Mouse (Mus musculus): ENCODE measurements at regions not wholly inside any gene's neighbourhood (a gene's known extent, or its start where the extent isn't known, plus 50 kb on each side); places are given as distances from the start of the nearest gene placed in this dataset.

DNA sequence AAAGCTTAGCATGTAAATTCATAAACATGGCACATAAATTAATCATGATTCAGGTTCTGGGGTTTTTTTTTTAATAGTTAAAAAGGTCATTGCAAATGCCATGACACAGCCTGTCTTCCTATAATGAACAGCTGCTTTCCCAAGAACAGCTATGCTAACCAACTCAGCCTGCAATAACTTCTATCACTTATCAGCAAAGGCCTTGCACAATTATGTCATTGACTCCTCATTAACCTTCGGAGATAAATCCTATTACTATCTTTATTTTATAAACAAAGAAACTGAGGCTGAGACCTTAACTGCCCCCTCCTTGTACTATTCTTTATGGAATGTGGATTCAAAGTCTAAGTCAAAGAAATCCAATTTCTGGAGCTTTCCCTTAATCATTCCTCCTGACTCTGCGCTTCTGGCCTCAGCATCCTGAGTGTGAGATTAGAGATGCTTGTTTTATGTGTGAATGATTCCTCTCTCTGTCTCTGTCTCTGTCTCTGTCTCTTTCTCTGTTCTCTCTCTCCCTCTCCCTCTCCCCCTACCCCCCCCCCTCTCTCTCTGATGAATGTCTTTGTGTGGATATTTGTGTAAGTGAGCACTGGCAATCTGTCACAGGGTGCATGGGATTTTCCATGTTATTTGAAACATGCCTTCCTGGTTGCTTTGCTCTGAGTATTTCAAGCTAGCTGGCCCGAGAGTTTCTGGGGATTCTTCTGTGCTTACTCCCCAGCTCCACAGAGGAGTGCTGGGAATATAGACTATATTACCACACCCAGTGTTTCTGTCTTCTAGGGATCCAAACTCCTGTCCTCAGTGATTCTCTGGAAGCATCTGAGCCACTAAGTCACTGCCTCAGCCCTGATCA lies 243.1 kb upstream of the Il12b start:
- DNase-seq: no peak

DNA sequence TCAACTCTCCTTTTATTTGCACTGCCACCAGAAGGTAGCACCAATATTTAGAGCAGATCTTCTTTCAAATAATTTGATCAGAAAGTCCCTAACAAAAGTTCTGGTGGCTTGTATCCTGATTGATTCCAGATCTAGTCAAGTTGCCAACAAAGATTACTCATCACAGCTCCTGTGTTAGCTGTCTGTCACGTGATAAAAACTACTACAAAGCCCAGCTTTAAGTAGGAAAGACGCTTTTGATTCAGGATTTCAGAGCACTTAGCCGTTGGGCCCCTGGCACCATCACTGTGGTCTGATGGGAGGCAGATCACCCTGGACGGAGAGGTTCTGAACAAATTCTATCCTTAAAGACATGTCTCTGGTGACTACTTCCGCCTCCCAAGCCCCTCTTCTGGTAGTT lies 241.6 kb upstream of the Il12b start:
- no peak for DNase-seq

DNA sequence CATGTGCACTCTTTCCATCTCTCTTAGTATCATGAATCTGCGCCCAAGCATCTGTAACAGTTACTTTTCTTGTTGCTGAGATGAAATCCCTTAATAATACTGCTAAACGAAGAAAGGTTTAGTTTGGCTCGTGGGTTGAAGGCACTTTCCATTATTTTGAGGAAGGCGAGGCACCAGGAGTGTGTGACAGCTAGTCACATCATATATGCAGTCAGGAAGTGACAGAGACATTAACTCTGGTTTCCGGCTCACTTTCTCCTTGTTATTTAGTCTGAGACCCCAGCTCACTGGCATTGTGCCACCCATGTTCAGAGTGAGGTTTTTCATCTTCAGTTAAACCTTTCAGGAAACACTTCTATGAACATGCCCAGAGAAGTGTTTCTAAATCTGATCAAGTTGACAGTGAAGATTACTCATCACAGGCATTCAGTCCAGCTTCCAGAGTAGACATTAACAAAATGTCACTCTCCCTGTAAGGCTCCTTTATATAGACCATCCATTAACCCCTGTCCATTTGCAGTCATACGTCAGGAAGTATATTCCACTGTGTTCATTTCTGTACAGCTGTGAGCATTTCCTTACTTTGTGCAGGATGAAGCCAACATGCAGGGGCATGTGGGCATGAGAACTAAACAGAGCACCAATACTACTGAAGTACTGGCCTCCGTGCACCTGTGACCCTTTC lies 238.0 kb upstream of the Il12b start:
- DNase-seq: no peak

DNA sequence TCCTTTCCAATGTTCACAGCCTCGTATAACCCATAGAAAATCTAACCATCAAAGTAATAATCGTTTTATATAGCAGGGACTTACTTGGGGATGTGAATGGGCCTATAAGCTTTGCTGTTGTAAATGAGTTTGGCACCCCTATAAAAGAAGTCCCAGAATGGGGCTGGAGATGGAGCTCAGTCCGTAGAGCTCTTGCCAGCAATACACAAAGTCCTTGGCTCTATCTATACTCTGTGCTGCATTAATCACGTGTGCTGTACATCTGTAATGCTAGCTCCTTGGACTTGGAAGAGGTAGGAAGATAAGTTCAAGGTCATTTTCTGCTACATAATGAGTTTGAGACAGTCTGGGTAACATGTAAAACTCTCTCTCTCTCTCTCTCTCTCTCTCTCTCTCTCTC lies 236.8 kb upstream of the Il12b start:
- no peak for DNase-seq

DNA sequence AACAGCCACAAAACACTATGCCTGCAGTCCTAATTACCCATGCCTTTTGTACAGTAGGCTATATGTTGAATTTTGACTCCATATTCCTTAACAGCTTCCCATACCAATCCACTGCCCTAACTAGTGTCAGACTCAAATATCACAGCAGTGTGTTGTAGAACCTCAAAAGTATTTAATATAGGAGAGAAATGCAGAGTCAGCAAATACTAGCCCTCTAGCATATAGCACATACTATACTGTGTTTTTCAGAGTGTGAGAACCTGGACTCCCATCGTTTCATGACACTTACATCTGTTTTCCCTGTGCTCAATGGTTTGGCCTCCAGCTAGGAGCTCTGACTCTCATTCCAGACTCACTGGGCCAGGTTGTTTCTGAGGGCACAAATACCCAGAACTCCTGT lies 236.1 kb upstream of the Il12b start:
- no peak for DNase-seq

DNA sequence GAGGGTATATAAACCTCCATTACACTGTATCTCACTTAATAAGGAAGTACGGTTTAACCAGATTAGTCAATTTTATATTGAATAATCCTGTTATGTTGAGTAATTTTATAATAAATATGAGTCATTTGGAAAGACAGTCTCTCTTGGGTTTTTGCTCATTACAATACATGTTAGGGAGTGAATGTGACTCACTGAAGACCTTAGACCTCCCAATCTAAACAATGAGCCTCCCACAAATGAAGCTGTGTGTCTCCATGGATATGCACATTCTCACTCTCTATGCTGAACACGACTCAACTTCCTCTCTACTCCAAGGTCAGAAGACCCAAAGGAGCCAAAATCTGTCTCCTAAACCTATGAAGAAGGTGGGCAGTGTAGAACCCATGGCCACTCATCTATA lies 235.7 kb upstream of the Il12b start:
- no peak for DNase-seq

DNA sequence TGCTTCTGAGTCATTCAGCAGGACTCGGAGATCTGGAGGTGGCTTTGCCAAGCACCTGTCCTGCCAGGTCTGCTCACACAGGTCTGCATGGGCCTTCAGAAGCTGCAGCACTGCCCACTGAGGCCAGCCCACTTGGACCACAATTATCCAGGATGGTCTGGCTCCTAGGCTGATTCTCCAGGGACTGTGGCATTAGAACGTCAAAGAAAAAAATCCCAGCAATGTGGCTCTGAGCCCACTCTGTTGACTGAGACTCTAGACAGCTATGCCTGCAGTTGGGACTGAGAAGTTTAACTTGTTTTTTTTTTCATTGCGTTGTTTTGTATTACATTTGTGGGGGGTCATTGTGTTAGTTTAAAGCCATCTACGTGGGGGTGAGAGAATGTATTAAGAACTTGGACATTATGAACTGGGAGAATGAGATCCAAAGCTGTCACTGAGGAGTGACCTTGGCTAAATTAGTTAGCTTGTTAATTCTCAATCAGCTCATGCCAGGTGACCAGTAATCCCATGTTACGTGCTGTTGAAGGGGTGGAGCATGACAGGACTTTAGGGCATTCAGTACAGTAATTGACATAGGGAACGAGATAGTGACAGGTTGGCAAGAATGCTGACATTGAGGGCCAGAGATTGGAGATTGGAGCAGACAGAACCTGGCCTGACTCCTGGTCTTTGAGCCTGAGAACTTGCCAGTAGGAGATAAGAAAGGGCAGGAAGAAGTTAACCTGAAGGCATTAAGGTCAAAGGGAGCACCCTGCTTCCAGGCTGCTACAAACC lies 232.0 kb upstream of the Il12b start:
- no peak for DNase-seq

DNA sequence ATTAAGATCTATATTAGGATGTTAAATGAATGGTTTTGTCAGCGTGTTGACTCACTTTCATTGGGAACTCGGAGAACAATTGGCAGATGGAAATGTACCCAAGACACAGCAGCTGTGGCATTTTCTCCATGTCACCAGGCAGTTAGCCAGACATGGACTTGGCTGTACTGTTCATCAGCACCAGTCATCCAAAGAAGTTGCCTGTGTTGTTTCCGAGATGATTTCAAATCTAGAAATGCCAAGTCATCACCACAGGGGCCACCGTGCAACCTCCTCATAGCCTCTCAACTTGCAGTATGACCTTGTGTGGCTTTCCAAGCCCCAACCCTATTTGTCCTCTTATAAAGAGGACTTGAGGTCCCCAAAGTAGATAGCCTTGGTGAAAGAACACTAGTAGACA lies 227.4 kb upstream of the Il12b start:
- no peak for DNase-seq

DNA sequence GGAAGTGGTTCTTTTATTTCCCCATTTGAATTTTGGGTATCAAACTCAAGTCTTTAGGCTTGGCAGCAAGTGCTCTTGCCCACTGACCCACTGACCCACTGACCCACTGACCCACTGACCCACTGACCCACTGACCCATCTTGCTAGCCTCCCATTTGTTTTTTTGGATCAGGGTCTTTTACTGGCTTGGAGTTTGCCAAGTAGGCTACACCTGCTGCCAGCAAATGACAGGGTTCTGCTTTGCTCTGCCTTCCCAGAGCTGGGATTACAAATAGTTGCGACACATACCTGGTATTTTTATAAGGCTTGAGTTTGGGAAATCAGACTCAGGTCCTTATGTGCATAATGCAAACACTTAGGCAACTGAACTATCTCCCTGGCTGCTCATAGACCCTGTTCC lies 226.7 kb upstream of the Il12b start:
- DNase-seq: peak; percentile 40

DNA sequence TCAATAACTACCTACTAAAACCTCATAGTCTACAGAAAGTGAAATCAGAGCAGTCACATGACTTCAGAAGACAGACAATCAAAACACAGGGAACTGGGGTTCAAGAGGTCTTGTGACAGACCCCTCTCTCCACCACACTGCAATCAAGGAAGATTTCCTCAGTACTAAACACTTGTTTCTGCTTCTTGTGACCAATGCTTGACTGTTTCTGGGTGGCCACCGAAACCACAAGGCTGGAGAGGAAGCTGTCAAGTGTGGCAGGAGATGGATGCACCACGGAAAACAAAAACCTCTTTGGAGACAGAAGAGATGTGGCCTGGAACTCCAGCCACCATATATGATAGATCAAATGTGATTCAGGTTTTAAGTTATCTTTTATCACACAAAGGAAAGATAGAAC lies 225.3 kb upstream of the Il12b start:
- no peak for DNase-seq

DNA sequence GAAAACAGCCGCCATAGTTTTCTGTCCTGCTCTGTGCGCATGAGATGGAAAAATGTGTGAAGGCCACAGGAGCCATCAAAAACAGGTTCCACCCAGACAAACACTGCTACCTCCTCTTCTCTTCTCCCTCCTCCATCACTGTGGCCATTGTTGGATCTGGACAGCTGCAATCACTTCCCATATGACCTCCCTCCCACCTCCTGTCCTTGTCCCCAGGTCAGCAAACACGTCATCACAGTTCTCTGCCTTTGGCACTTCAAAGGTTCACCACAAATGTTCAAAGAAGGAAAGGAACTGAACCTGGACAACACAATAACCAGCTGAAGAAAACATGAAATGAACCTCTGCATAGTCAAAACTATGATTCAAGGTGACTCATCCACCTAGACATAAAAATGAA lies 220.2 kb upstream of the Il12b start:
- DNase-seq: peak; percentile 56

DNA sequence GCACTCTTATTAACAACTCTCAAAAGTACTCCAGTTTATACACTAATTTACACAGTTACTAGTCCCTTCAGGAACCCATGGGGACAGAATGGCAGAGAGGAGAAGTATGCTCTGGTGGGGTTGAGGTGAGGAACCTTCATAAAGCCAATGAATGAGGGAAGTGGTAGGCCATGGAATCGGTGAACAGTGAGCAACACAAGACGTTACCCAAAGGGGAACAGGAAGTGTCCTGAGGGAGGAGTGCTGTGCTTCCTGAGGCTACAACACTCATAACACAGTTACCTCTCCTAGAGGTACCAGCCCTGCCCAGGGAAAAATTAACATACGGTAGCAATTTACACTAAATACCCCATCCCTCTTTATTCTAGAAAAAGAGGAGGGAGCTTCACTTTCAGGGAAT lies 216.0 kb upstream of the Il12b start:
- no peak for DNase-seq

DNA sequence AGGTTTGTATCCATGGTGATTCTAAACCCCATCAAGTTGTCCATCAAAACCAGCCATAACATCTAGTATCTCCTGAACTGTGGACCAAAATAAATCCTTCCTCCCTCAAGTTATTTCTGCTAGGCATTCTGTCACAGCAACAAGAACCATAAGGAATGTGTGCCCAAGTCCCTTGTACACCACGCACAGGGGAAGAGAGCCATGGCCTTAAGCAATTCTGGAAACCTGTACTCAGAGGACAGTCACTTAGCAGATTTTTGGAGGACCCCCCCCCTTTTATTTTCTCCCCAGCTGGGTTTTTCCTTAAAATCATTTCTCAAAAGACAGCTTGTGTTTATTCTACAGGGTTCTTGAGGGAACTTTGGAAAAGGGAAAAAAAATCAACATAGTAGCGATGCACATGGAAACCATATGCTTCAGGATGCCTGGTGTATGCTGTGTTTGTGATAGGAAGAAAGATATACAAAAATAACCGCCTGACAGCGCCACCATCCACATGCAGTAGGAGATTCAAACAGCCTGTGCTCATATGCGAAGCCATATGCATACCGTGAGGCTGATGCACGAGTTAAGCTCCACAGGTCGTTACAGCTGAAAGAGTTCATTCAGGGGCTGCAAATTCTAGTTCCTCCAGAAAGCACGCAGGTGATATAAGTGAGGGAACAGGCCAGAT lies 214.5 kb upstream of the Il12b start:
- no peak for DNase-seq

DNA sequence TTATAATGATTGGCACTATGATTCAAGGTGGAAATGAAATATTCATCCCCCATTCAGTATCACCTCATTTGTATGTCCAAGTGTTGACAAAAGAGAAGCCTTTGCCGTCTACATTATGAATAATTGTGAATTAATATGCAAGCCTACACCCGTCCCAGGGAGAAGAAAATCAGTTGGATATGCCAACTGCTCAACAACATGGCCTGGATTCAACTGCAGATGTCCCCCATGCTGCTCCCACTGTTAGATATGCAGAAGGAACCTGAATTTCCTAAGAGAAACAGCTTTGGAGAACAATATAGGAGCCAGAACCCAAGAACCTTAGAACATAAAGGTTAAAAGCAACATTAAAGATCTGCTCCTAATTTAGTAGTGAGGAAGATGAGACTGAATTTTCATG lies 211.7 kb upstream of the Il12b start:
- DNase-seq: no peak

DNA sequence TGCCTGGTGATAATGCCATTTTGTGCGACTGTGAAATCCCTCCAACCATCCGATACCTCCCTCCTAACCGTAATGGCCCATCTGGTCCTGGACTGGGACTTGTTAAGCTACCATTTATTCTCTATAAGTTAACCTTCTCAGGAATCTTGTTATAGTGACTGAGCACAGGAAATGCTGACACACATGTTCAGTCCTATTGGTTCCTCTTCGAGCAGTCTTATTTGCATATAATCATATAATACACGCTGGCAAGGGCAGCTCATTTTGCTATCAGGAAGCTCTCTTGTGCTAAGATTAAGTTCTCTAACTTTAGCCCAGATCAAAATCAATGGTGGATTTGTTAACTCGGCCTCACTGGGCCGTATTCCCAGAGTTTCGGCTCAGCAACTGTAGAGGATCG lies 206.1 kb upstream of the Il12b start:
- no peak for DNase-seq

DNA sequence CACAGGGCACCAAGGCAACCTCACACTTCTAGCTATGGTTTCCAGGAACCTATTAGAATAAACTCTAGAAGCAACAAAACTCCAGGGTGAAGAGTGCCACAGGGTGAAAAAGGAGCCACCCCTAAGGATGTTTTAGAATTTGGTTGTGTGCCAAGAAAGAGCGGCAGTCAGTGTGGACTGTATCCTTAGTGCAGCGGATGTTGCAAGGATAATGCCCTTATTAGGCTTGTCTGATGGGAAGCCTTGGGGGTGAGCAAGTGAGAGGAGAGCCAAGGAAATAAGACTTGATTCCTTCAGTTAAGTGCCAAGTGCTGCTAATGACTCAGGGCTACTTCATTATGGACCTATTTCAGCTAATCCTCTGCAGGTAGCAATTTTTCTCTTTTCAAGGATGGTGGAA lies 197.1 kb upstream of the Il12b start:
- DNase-seq: no peak

DNA sequence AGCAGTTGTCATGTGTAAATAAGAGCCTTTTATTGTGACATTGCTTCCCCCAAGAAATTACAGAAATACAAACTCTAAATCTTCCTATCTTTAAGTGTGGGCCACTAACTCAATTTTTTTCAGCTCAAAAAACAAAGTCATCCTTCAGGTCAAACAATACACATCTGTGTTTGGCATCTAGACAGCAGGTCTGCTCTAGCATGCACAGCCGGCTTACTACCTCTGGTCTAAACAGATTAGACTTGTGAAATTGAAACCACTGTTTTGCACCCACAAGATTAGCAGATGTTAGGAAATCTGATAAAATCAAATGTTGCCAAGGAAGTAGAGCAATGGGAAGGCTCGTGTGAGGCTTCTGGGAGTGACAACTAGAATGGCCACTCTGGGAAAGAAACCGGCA lies 195.5 kb upstream of the Il12b start:
- DNase-seq: no peak

DNA sequence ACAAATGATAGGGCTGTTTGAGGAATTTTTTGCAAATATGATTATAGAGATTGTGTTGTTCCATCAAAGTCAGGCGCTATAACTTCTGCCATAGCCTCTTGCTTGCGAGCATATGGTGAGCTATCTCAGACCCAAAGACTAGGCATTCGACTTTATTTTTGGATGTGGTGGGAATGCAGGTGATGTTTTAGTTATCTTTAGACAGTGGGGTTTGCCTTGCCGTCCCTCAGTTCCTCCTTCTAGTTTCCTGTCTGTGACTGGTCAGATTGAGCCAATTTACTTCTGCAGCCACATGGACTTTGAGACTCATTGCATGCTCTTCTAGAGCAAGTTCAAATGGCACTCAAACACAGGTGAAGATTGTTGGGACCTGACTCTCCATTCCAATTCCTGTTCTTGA lies 193.0 kb upstream of the Il12b start:
- no peak for DNase-seq

DNA sequence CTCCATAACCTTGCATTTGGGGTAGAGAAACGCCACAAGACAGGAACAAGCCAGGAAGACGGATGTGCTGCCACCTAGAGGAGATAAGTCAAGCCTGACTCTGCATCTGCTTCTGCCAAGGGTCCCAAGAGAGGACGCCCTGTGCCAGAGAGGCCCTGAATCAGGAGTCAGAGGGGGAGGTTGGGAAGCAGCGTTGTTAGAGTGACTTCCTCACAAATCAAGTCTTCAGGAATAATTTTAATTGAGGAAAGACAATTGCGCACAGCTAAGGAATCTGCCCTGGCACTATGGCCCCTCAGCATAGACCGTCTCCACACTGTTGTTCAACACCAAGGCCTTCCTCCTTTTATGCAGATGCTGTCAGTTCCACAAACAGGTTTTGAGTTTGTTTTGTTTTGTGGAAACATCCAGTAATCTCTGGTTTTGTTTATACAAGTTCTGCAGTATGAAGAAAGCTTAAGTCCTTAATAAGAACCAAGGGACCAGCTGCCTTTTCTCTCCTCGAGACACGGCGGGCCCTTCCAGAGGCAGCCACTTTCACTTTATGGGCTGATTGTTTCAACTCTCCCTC lies 187.9 kb upstream of the Il12b start:
- peak; percentile 75 for DNase-seq

DNA sequence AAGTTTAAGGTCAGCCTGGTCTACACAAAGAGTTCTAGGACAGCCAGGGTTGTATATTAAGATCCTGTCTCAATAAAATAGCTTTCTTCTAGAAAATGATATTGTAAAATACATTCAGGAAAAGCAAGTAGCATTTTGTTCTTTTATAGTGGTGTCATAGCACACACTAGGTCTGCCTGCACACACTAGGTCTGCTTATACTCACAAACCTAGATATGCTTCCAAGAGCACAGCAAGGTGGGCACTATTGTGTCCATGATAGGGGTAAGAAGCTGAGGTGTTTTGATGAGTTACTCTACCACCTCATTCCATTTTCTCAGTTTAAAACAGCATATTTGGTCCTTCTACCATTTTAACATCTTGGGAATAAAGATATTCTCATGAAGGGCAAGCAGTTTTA lies 185.8 kb upstream of the Il12b start:
- DNase-seq: no peak

DNA sequence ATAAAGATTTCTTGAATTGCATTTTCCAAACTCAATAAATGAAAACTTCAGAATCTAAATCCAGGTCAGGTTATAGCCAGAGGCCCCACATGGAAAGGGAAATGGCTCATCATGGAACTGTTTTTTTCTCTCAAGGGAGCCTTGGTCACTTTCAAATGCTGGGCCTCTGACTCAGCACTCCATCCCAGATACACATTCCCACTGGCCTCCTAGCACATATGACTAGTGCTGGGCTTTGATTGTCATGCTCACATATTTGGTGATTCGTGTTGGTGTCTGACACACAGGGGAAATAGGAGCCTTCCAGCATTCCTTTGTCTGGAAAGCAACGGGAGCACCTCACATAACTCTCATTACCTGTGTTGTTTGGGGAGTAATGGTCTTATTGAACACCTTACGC lies 183.5 kb upstream of the Il12b start:
- no peak for DNase-seq

DNA sequence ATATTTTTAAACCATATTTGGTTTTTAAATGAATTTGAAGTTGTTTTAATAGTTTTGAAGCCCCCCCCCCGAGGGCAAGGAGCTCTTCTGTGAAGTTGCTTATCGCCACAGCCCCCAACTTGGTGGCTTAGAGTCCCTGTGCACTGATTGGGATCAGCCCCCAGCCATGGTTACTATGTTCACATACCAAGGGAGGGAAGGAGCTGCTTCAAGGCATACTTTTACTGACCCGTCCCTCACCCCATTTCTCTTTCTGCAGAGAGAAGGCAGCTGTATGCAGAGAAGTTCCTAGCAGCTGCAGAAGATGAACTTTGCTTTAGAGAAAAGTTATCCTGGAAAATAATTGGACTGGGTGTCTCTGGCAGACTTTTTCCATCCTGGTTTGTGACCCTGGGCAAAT lies 179.9 kb upstream of the Il12b start:
- no peak for DNase-seq
